Mouse (Mus musculus): ENCODE measurements around the gene Glrx5. TPM values are rescaled to one million over a fixed set of nuclear protein-coding genes. Genes with fewer than 3 reads are reported as not detected.

Gene Glrx5
- polyA plus RNA-seq, 1 experiment from 2014 or later, result 200 TPM

- H3K4me2 ChIP-seq (ENCODE audit: low read length), result no peak overlapping the region
- no peak overlapping the region for H3K27ac ChIP-seq (replicated peaks in 1 of 2; ENCODE audit: control insufficient read depth in 1 of 2, insufficient read depth in 1 of 2, low read depth in 2 of 2, low read length in 2 of 2)
- no peak overlapping the region for H3K9ac ChIP-seq (ENCODE audit: low read length)
- H3K36me3 ChIP-seq (ENCODE audit: control insufficient read depth, insufficient read depth, low read length), result peaks cover 16% of the 10 kb centered on the region
- H3K9me3 ChIP-seq (ENCODE audit: control insufficient read depth, low read length), result 0 out of 2 replicates have a peak, but pooled peaks cover 3% of the 10 kb centered on the region
- no peak overlapping the region for H3K4me3 ChIP-seq (ENCODE audit: control insufficient read depth in 1 of 2, insufficient read depth in 1 of 2, low read depth in 1 of 2, low read length in 2 of 2)
- H3K27me3 ChIP-seq (ENCODE audit: control insufficient read depth, insufficient read depth, low read length), result no peaks in the 10 kb centered on the region
- H3K4me1 ChIP-seq (ENCODE audit: control insufficient read depth in 2 of 2, insufficient read depth in 2 of 2, low read length in 2 of 2), result no peaks in the 10 kb centered on the region; a peak in 2 of 4 replicates
- no peak for ATAC-seq (ENCODE audit: insufficient number of reproducible peaks, insufficient read depth, low FRiP score, low read depth)
- WGBS, result 33% methylated on average over 8 of the region's 8 CpGs
These were observed 7.1 kb upstream of the Glrx5 start for GRCm38 (mm10) chr12:105025271-105025946.

DNA sequence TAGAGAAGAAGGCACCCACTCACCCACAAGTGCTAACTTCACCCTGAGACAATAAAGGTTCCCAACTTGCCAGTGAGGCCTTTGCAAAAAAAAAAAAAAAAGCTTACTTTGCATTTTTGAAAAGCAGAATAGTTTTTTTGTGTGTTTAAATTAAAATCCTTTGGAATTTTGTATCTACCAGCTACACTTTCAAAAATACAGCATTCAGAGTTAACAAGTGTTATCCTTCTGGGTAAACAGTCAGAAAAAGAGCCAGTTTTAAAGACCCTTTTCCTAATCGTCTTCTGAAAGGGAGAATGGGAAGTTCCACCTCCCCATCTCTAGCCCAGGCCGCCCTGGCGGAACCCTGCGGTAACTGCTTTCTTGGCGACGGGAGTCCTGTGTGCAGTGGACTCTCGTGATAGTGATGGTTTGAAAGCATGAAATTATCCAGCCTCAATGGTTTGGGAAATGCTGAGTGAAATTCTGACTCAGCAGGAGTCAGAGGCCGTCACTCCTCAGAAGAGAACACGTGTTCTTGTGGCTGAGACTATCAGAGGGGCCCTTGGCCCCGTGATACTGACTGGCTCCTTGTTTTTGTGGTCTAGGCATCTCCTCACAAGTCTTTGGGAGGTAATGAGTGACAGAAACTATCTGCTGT is 6.4 kb upstream of the Glrx5 start:
- whole genome bisulfite sequencing, result 50% methylated on average over 10 of the region's 10 CpGs
- Histone ChIP-seq H3K27me3 (ENCODE audit: control insufficient read depth, insufficient read depth, low read length) (no peaks in the 10 kb centered on the region), H3K4me1 (ENCODE audit: control insufficient read depth in 2 of 2, insufficient read depth in 2 of 2, low read length in 2 of 2) (peaks cover 1 to 6% of the 10 kb centered on the region in 2 experiments; a peak in 3 of 4 replicates), H3K4me2 (ENCODE audit: low read length) (no peak overlapping the region), H3K4me3 (ENCODE audit: control insufficient read depth in 1 of 2, insufficient read depth in 1 of 2, low read depth in 1 of 2, low read length in 2 of 2) (no peak overlapping the region), H3K9ac (ENCODE audit: low read length) (no peak overlapping the region), H3K27ac (replicated peaks in 1 of 2; ENCODE audit: control insufficient read depth in 1 of 2, insufficient read depth in 1 of 2, low read depth in 2 of 2, low read length in 2 of 2) (no peak overlapping the region), H3K9me3 (ENCODE audit: control insufficient read depth, low read length) (0 out of 2 replicates have a peak, but pooled peaks cover 3% of the 10 kb centered on the region), H3K36me3 (ENCODE audit: control insufficient read depth, insufficient read depth, low read length) (peaks cover 19% of the 10 kb centered on the region)
- no peak for ATAC-seq (ENCODE audit: insufficient number of reproducible peaks, insufficient read depth, low FRiP score, low read depth)

GRCm38 (mm10) chr12:105027323-105027991 is 5.0 kb upstream of the Glrx5 start:
- 27% methylated on average over 15 of the region's 15 CpGs for WGBS
- Histone ChIP-seq H3K4me2 (ENCODE audit: low read length) (no peak overlapping the region), H3K36me3 (ENCODE audit: control insufficient read depth, insufficient read depth, low read length) (peaks cover 19% of the 10 kb centered on the region), H3K4me3 (ENCODE audit: control insufficient read depth in 1 of 2, insufficient read depth in 1 of 2, low read depth in 1 of 2, low read length in 2 of 2) (no peak overlapping the region), H3K9ac (ENCODE audit: low read length) (no peak overlapping the region), H3K4me1 (ENCODE audit: control insufficient read depth in 2 of 2, insufficient read depth in 2 of 2, low read length in 2 of 2) (peaks cover 4 to 13% of the 10 kb centered on the region in 2 experiments; a peak in 3 of 4 replicates), H3K27ac (replicated peaks in 1 of 2; ENCODE audit: control insufficient read depth in 1 of 2, insufficient read depth in 1 of 2, low read depth in 2 of 2, low read length in 2 of 2) (no peak overlapping the region), H3K9me3 (ENCODE audit: control insufficient read depth, low read length) (0 out of 2 replicates have a peak, but pooled peaks cover 3% of the 10 kb centered on the region), H3K27me3 (ENCODE audit: control insufficient read depth, insufficient read depth, low read length) (no peaks in the 10 kb centered on the region)
- ATAC-seq (ENCODE audit: insufficient number of reproducible peaks, insufficient read depth, low FRiP score, low read depth), result no peak

DNA sequence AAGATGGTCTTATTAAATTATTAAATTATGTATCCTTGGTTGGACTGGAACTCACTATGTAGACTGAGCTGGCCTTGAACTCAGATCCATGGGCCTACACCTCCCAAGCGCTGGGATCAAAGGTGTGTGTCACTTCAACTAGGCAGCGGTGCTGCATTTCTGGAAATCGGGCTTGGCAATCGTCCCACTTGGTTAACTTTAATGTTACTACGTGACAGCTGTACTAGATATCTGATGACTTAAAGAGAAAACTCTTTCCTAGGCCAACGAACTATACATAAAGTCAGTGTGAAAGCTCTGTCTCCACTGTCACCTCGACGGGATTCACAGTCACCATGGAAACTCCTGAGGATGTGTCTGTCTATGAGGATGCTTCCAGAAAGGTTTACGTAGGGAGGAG is 2.6 kb upstream of the Glrx5 start:
- Histone ChIP-seq H3K9ac (ENCODE audit: low read length) (no peak overlapping the region), H3K36me3 (ENCODE audit: control insufficient read depth, insufficient read depth, low read length) (peaks cover 19% of the 10 kb centered on the region), H3K27ac (replicated peaks in 1 of 2; ENCODE audit: control insufficient read depth in 1 of 2, insufficient read depth in 1 of 2, low read depth in 2 of 2, low read length in 2 of 2) (no peak overlapping the region), H3K4me2 (ENCODE audit: low read length) (no peak overlapping the region), H3K9me3 (ENCODE audit: control insufficient read depth, low read length) (no peaks in the 10 kb centered on the region), H3K4me1 (ENCODE audit: control insufficient read depth in 2 of 2, insufficient read depth in 2 of 2, low read length in 2 of 2) (peaks cover 14 to 29% of the 10 kb centered on the region in 2 experiments), H3K4me3 (ENCODE audit: control insufficient read depth in 1 of 2, insufficient read depth in 1 of 2, low read depth in 1 of 2, low read length in 2 of 2) (no peak overlapping the region), H3K27me3 (ENCODE audit: control insufficient read depth, insufficient read depth, low read length) (no peaks in the 10 kb centered on the region)
- WGBS, result 86% methylated on average over 9 of the region's 9 CpGs
- no peak for ATAC-seq (ENCODE audit: insufficient number of reproducible peaks, insufficient read depth, low FRiP score, low read depth)

DNA sequence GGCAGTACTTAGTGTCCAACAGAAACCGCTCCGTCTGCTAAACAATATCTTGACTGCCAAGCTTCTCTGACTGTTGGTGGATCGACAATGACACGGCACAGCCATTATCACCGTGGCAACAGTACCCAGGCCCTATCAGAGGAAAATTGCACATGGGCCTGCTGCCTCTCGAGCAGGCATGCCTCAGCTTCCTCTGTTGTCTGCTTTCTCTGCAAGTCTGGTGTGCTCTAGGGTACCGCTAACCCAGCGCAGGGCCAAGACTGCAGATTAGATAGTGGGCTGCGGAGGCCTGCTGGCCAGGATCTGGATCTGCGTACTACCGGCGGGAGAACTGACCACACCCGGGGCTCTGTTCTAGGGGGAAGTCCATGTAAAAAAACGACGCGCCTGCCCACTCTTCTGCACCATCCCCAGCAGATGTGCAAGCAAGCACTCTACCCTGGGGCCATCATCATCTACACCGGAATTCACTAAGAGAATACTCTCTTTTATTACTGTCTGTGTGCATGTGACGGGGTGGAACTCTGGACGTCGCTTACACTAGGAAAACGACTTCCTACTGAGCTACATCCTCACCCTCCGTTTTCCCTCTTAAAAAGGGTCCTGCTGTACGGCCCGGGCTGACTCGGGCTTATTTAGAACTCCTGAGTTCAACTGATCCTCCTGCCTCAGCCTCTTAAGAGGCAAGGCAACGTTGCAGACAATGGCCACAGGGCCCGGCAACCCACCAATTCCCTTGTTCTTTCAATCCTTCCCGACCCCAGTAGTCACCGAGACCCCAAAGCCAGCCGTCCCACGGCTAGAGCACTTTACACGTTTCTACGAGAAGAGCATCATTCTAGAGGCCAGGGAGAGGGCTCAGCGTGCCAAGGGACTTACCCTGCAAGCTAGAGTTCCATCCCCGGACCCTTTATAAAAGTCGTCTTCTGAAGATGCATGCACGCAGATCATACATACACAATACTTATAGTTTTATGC is 1.1 kb upstream of the Glrx5 start:
- Histone ChIP-seq H3K27ac (replicated peaks in 1 of 2; ENCODE audit: control insufficient read depth in 1 of 2, insufficient read depth in 1 of 2, low read depth in 2 of 2, low read length in 2 of 2) (peak overlapping the region; percentile 12 to 73; a peak in 3 of 4 replicates), H3K9ac (ENCODE audit: low read length) (peak overlapping the region; percentile 80), H3K36me3 (ENCODE audit: control insufficient read depth, insufficient read depth, low read length) (peaks cover 19% of the 10 kb centered on the region), H3K4me3 (ENCODE audit: control insufficient read depth in 1 of 2, insufficient read depth in 1 of 2, low read depth in 1 of 2, low read length in 2 of 2) (peak overlapping the region; percentile 68 to 88), H3K9me3 (ENCODE audit: control insufficient read depth, low read length) (no peaks in the 10 kb centered on the region), H3K4me2 (ENCODE audit: low read length) (peak overlapping the region; percentile 98), H3K4me1 (ENCODE audit: control insufficient read depth in 2 of 2, insufficient read depth in 2 of 2, low read length in 2 of 2) (peaks cover 18 to 31% of the 10 kb centered on the region in 2 experiments), H3K27me3 (ENCODE audit: control insufficient read depth, insufficient read depth, low read length) (no peaks in the 10 kb centered on the region)
- no peak for ATAC-seq (ENCODE audit: insufficient number of reproducible peaks, insufficient read depth, low FRiP score, low read depth)
- WGBS, result 3% methylated on average over 37 of the region's 37 CpGs

DNA sequence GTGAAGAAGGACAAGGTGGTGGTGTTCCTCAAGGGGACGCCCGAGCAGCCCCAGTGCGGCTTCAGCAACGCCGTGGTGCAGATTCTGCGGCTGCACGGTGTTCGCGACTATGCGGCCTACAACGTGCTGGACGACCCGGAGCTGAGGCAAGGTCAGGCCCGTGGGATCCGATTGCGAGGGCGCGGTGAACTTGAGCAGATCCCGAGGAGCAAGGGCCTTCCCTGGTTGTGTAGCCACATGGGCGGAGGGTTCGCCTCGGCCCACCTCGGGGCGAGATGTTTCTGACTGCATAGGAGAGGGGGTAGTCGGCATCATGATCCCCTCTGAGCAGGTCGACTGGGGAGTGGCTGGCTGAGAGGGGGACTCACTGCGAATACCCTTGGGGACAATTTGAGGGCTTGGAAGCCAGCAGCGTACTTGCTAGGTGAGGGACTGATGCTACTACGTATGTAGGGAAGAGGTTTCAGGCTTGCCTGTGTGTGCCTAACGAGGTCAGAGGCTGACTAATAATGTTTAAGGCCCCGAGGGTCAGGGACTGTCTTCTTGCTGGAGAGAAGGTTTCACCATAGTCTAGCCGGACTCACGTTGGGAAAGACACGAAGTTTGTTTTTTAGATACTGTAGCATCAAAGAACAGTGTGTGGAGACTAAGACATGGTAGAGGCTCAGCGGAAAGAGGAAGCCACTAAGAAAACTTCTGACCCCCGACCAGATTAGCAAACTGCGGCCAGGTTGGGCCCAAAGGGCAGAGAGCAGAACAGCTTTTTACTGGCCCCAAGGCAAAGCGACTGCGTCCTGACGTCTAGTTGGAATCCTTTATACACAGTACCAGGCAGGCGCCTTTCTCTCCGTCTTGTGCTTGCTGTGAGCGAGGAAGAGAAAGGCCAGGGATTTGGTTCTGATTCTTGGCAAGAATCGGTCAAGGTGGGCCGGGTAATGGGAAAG is 616 bp downstream of the Glrx5 start:
- Histone ChIP-seq H3K27ac (replicated peaks in 1 of 2; ENCODE audit: control insufficient read depth in 1 of 2, insufficient read depth in 1 of 2, low read depth in 2 of 2, low read length in 2 of 2) (peak overlapping the region; percentile 44 to 70), H3K36me3 (ENCODE audit: control insufficient read depth, insufficient read depth, low read length) (peaks cover 19% of the 10 kb centered on the region), H3K9me3 (ENCODE audit: control insufficient read depth, low read length) (no peaks in the 10 kb centered on the region), H3K9ac (ENCODE audit: low read length) (peak overlapping the region; percentile 87), H3K4me3 (ENCODE audit: control insufficient read depth in 1 of 2, insufficient read depth in 1 of 2, low read depth in 1 of 2, low read length in 2 of 2) (peak overlapping the region; percentile 60 to 88), H3K4me2 (ENCODE audit: low read length) (peak overlapping the region; percentile 91), H3K27me3 (ENCODE audit: control insufficient read depth, insufficient read depth, low read length) (no peaks in the 10 kb centered on the region), H3K4me1 (ENCODE audit: control insufficient read depth in 2 of 2, insufficient read depth in 2 of 2, low read length in 2 of 2) (peaks cover 18 to 31% of the 10 kb centered on the region in 2 experiments)
- 2% methylated on average over 45 of the region's 45 CpGs for WGBS
- ATAC-seq (ENCODE audit: insufficient number of reproducible peaks, insufficient read depth, low FRiP score, low read depth), result peak; percentile 24
